Mouse (Mus musculus): Measurements from ENCODE around the gene Rnf103. TPM values are rescaled to one million over a fixed set of nuclear protein-coding genes. Genes with fewer than 3 reads are reported as not detected.

Rnf103 gene
- 210 TPM for polyA plus RNA-seq (2014; fragmentation: Illumina TruSeq; extraction: RNeasy Lipid Tissue Mini Kit (QIAGEN cat#74804); ENCODE audit: low replicate concordance)

GRCm38 (mm10) chr6:71493675-71494340, at the start of gene Rnf103:
Rnf103 (plus strand) TSS chr6:71493894.

DNA sequence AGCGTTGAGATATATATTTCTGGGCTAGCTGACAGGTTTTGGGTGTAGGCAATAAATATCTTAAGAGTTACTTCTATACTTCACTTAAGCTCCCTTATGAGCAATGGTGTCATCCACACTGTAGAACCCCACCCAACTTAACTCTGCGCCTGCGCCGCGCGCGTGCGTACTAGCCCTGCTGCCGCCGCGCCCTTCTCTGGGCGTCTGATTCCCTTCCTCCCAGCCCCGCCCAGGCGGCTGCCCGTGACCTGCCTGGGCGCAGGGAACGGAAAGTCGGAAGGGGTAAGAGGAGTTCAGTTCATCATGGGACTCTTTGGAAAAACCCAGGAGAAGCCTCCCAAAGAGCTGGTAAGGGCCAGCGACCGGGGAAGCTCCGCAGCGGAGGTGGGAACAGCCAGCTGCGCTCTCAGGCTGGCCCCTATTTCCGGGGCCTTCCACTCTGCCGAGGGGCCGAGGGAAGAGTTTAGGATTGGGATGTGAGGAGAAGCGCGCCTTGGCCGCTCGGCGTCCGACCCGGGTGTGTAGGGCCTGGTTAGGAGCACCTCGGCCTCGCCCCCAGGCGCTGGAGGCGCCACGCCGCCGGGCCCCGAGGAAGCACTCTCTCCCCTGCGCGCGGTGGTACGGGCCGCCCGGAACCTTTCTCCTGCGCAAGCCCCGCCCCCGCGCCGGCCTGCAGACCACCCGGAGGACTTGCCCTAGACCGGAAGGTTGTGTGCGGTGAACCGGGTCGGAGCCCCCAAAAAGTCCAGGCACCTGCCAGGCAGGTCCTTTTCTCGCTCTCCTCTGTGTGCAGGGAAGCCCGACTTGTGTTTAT, 50.2 kb downstream of the Rnf103 start, which contains the start of gene Chmp3:
TSS of gene Chmp3 (plus strand) at position 112 of the 814 bp plus-strand sequence.

Other genes starting within 250 kb of the Rnf103 start
- 522 TPM for gene Krcc1, start 222.2 kb upstream of the Rnf103 start, polyA plus RNA-seq (2014; fragmentation: Illumina TruSeq; extraction: RNeasy Lipid Tissue Mini Kit (QIAGEN cat#74804); ENCODE audit: low replicate concordance)
- gene Smyd1, start 171.7 kb upstream of the Rnf103 start, polyA plus RNA-seq (2014; fragmentation: Illumina TruSeq; extraction: RNeasy Lipid Tissue Mini Kit (QIAGEN cat#74804); ENCODE audit: low replicate concordance): 0.22 TPM
- gene Cd8b1, start 171.1 kb upstream of the Rnf103 start, polyA plus RNA-seq (2014; fragmentation: Illumina TruSeq; extraction: RNeasy Lipid Tissue Mini Kit (QIAGEN cat#74804); ENCODE audit: low replicate concordance): not detected
- gene Cd8a, start 120.5 kb upstream of the Rnf103 start, polyA plus RNA-seq (2014; fragmentation: Illumina TruSeq; extraction: RNeasy Lipid Tissue Mini Kit (QIAGEN cat#74804); ENCODE audit: low replicate concordance): 13.4 TPM
- 237 TPM for gene Rmnd5a, start 53.3 kb upstream of the Rnf103 start, polyA plus RNA-seq (2014; fragmentation: Illumina TruSeq; extraction: RNeasy Lipid Tissue Mini Kit (QIAGEN cat#74804); ENCODE audit: low replicate concordance)
- gene Chmp3, start 49.9 kb downstream of the Rnf103 start, polyA plus RNA-seq (2014; fragmentation: Illumina TruSeq; extraction: RNeasy Lipid Tissue Mini Kit (QIAGEN cat#74804); ENCODE audit: low replicate concordance): 212 TPM
- 81.1 TPM for gene Kdm3a, start 139.1 kb downstream of the Rnf103 start, polyA plus RNA-seq (2014; fragmentation: Illumina TruSeq; extraction: RNeasy Lipid Tissue Mini Kit (QIAGEN cat#74804); ENCODE audit: low replicate concordance)
- 1.3 TPM for gene Reep1, start 213.7 kb downstream of the Rnf103 start, polyA plus RNA-seq (2014; fragmentation: Illumina TruSeq; extraction: RNeasy Lipid Tissue Mini Kit (QIAGEN cat#74804); ENCODE audit: low replicate concordance)

Measured in small intestine, adult 10 weeks (tissue).